Mouse (Mus musculus) CH12.LX (cell line): ENCODE results near the gene Syne3. TPM values are rescaled to one million over a fixed set of nuclear protein-coding genes. Genes with fewer than 3 reads are reported as not detected.

Experiments used
- DNase-seq: peaks from one replicate; pipeline ENCODE4 v3.0.0-alpha.2; 2013; ENCODE audit errors: extremely low read depth
- H3K27ac ChIP-seq: 2 replicates; pipeline ENCODE4 v1.5.1; 2012; ENCODE audit warnings: low read depth, mild to moderate bottlenecking, control low read depth, moderate library complexity; ENCODE audit not compliant: insufficient read depth
- H3K27me3 ChIP-seq: replicated peaks from 2 replicates; pipeline ENCODE3; 2012; ENCODE audit warnings: inconsistent platforms
- H3K36me3 ChIP-seq, 2 experiments: replicated peaks in 1 of 2; 2 replicates each; pipeline versions ENCODE3 to v1.6.1; 2012; ENCODE audit warnings: inconsistent platforms in 1 of 2, low read length in 1 of 2, mild to moderate bottlenecking in 1 of 2, mixed read lengths in 1 of 2, moderate library complexity in 1 of 2; ENCODE audit not compliant: control insufficient read depth in 1 of 2, insufficient read depth in 1 of 2
- H3K4me1 ChIP-seq, 2 experiments: 2 replicates each; pipeline ENCODE4 v1.6.1; 2012; ENCODE audit warnings: inconsistent platforms in 1 of 2, moderate library complexity in 1 of 2; ENCODE audit not compliant: insufficient read depth in 2 of 2, control insufficient read depth in 1 of 2
- H3K4me2 ChIP-seq: 2 replicates; pipeline ENCODE4 v1.6.1; 2012; ENCODE audit warnings: low read depth, mild to moderate bottlenecking, control low read depth; ENCODE audit not compliant: poor library complexity, insufficient read depth, severe bottlenecking
- H3K4me3 ChIP-seq, 3 experiments: fragments of 150-350 bp in 1 of 3; sonication (generic) in 1 of 3; replicated peaks in 1 of 3; 2 replicates each; pipeline versions ENCODE3 to v1.5.1; 2011 to 2012; ENCODE audit warnings: low read depth in 2 of 3, low read length in 2 of 3, mild to moderate bottlenecking in 2 of 3, moderate library complexity in 2 of 3, control low read depth in 1 of 3, improper control_type of control experiment in 1 of 3, inconsistent platforms in 1 of 3, mixed read lengths in 1 of 3; ENCODE audit not compliant: poor library complexity in 1 of 3
- H3K79me2 ChIP-seq: replicated peaks from 2 replicates; pipeline ENCODE4 v1.6.1; 2012; ENCODE audit warnings: mild to moderate bottlenecking, moderate library complexity; ENCODE audit not compliant: control insufficient read depth, poor library complexity, insufficient read depth, severe bottlenecking; ENCODE audit errors: extremely low read depth
- H3K9ac ChIP-seq: 2 replicates; pipeline ENCODE4 v1.6.1; 2012; ENCODE audit warnings: low read depth, mild to moderate bottlenecking, control low read depth, moderate library complexity; ENCODE audit not compliant: insufficient read depth
- H3K9me3 ChIP-seq: replicated peaks from 2 replicates; pipeline ENCODE3; 2012; ENCODE audit warnings: low read length, inconsistent platforms, mixed read lengths
- CHD2 ChIP-seq: IDR thresholded peaks from 2 replicates; pipeline ENCODE4 v1.6.1; 2011; ENCODE audit warnings: low read length, improper control_type of control experiment
- ELF1 ChIP-seq: IDR thresholded peaks from 2 replicates; pipeline ENCODE4 v1.6.1; 2014; ENCODE audit warnings: low read depth, mild to moderate bottlenecking, inconsistent platforms, low read length, improper control_type of control experiment
- EP300 ChIP-seq: IDR thresholded peaks from 2 replicates; pipeline ENCODE4 v1.6.1; 2011; ENCODE audit warnings: low read length, improper control_type of control experiment
- GABPA ChIP-seq: IDR thresholded peaks from 2 replicates; pipeline ENCODE4 v1.6.1; 2012; ENCODE audit warnings: low read depth, low read length, improper control_type of control experiment, inconsistent platforms; ENCODE audit not compliant: insufficient replicate concordance
- HCFC1 ChIP-seq: IDR thresholded peaks from 2 replicates; pipeline ENCODE4 v1.6.1; 2012; ENCODE audit warnings: low read depth, mild to moderate bottlenecking, inconsistent platforms, low read length, improper control_type of control experiment
- IRF4 ChIP-seq: IDR thresholded peaks from 2 replicates; pipeline ENCODE4 v1.6.1; 2014; ENCODE audit warnings: low read depth, mild to moderate bottlenecking, inconsistent platforms, low read length, improper control_type of control experiment
- JUN ChIP-seq: IDR thresholded peaks from 2 replicates; pipeline ENCODE4 v1.6.1; 2011; ENCODE audit warnings: low read depth, mild to moderate bottlenecking, low read length, improper control_type of control experiment, moderate library complexity; ENCODE audit not compliant: insufficient read depth
- KAT2A ChIP-seq: IDR thresholded peaks from 2 replicates; pipeline ENCODE4 v1.6.1; 2012; ENCODE audit warnings: low read length, improper control_type of control experiment, inconsistent platforms; ENCODE audit not compliant: insufficient replicate concordance
- MAZ ChIP-seq: IDR thresholded peaks from 2 replicates; pipeline ENCODE4 v1.6.1; 2012; ENCODE audit warnings: low read depth, mild to moderate bottlenecking, inconsistent platforms, low read length, improper control_type of control experiment, moderate library complexity
- MEF2A ChIP-seq: IDR thresholded peaks from 2 replicates; pipeline ENCODE4 v1.6.1; 2014; ENCODE audit warnings: low read depth, mild to moderate bottlenecking, inconsistent platforms, low read length, improper control_type of control experiment, borderline replicate concordance
- NRF1 ChIP-seq: IDR thresholded peaks from 2 replicates; pipeline ENCODE4 v1.6.1; 2014; ENCODE audit warnings: low read depth, mild to moderate bottlenecking, inconsistent platforms, low read length, improper control_type of control experiment, moderate library complexity
- POLR2A ChIP-seq: IDR thresholded peaks from 2 replicates; pipeline ENCODE4 v1.6.1; 2011; ENCODE audit warnings: low read depth, mild to moderate bottlenecking, improper control_type of control experiment, low read length
- POLR2AphosphoS2 ChIP-seq: IDR thresholded peaks from 2 replicates; pipeline ENCODE4 v1.6.1; 2011; ENCODE audit warnings: low read depth, low read length, improper control_type of control experiment
- RCOR1 ChIP-seq: conservative IDR thresholded peaks from 2 replicates; pipeline ENCODE4 v1.6.1; 2012; ENCODE audit warnings: low read depth, mild to moderate bottlenecking, inconsistent platforms, low read length, improper control_type of control experiment
- TCF12 ChIP-seq: IDR thresholded peaks from 2 replicates; pipeline ENCODE4 v1.6.1; 2014; ENCODE audit warnings: low read depth, mild to moderate bottlenecking, inconsistent platforms, low read length, improper control_type of control experiment
- USF1 ChIP-seq: IDR thresholded peaks from 2 replicates; pipeline ENCODE4 v1.6.1; 2014; ENCODE audit warnings: low read depth, mild to moderate bottlenecking, inconsistent platforms, low read length, improper control_type of control experiment
- USF2 ChIP-seq: conservative IDR thresholded peaks from 2 replicates; pipeline ENCODE4 v1.6.1; 2011; ENCODE audit warnings: low read depth, low read length, improper control_type of control experiment
- ZKSCAN1 ChIP-seq: IDR thresholded peaks from 2 replicates; pipeline ENCODE4 v1.6.1; 2012; ENCODE audit warnings: low read depth, inconsistent platforms, low read length, improper control_type of control experiment, borderline replicate concordance
- ZMIZ1 ChIP-seq: IDR thresholded peaks from 2 replicates; pipeline ENCODE4 v1.6.1; 2012; ENCODE audit warnings: low read depth, mild to moderate bottlenecking, inconsistent platforms, low read length, improper control_type of control experiment
- ZNF384 ChIP-seq: IDR thresholded peaks from 2 replicates; pipeline ENCODE4 v1.6.1; 2012; ENCODE audit warnings: low read depth, low read length, improper control_type of control experiment, inconsistent platforms
- dilution Hi-C: fragments of 300-500 bp; cut with MboI; formaldehyde crosslinking; loops from 2 replicates; pipeline ENCODE4 v1.14.3; 2020; ENCODE audit warnings: low sequenced_read_pairs; ENCODE audit not compliant: extremely low pct_unique_long_range_greater_than_20kb, extremely low pct_ligation_motif_present
- in situ Hi-C: fragments of 300-500 bp; cut with MboI; formaldehyde crosslinking; loops from 3 replicates; pipeline ENCODE4 v1.14.3; 2019; ENCODE audit warnings: low sequenced_read_pairs, low pct_ligation_motif_present, low pct_unique_long_range_greater_than_20kb, mixed read lengths
- polyA plus RNA-seq: library from polyadenylated mRNA; unstranded; fragments of >175 nt; gene quantifications from 2 replicates; pipeline ENCODE4 v1.2.1, GENCODE M21; 2012; ENCODE audit warnings: low read depth; ENCODE audit not compliant: insufficient read length
- total RNA-seq, 2 experiments: library from RNA; depleted of rRNA; stranded (reverse); fragments of 300-350 nt in 1 of 2; fragments of >200 nt in 1 of 2; gene quantifications; 2 replicates each; pipeline ENCODE4 v1.2.3; 2012 to 2014

Syne3 gene
- total and polyA plus RNA-seq, 3 experiments: 5.3 to 18.7 (median 7.3) TPM

GRCm38 (mm10) chr12:104923948-104924388, 85.6 kb downstream of the Syne3 start:
- dilution Hi-C loops: no loop called here
- in situ Hi-C loops: no loop called here
- H3K4me1 ChIP-seq: no peaks in the 10 kb centered on the region

GRCm38 (mm10) chr12:104922647-104923046, 87.0 kb downstream of the Syne3 start:
- dilution Hi-C loops: no loop called here
- in situ Hi-C loops: no loop called here
- Histone ChIP-seq H3K4me3 (no peak overlapping the region), H3K9ac (no peak overlapping the region), H3K27me3 (peaks cover 15% of the 10 kb centered on the region), H3K27ac (no peak overlapping the region), H3K36me3 (no peaks in the 10 kb centered on the region), H3K79me2 (no peaks in the 10 kb centered on the region), H3K4me2 (no peak overlapping the region), H3K9me3 (no peaks in the 10 kb centered on the region), H3K4me1 (peaks cover 0 to 4% of the 10 kb centered on the region in 2 experiments; a peak in 2 of 4 replicates)
- no peak for DNase-seq
- TF ChIP-seq USF2 (no peak), USF1 (no peak), ZKSCAN1 (no peak), NRF1 (no peak), MAZ (no peak), CHD2 (no peak), ELF1 (no peak), ZNF384 (no peak), POLR2AphosphoS2 (no peak), MEF2A (no peak), RCOR1 (no peak), ZMIZ1 (no peak), IRF4 (no peak), KAT2A (no peak), GABPA (no peak), JUN (no peak)

More at GRCm38 (mm10) chr12:104923948-104924388, 85.6 kb downstream of the Syne3 start:
- TF ChIP-seq TCF12 (no peak), POLR2A (no peak), ZKSCAN1 (no peak), USF2 (no peak), EP300 (no peak), HCFC1 (no peak), ELF1 (no peak)
- DNase-seq: no peak
- Histone ChIP-seq H3K9me3 (no peaks in the 10 kb centered on the region), H3K4me3 (no peak overlapping the region), H3K4me2 (no peak overlapping the region), H3K36me3 (peaks cover 0 to under 1% of the 10 kb centered on the region in 2 experiments), H3K27me3 (peaks cover 15% of the 10 kb centered on the region), H3K27ac (no peak overlapping the region), H3K9ac (no peak overlapping the region), H3K79me2 (no peaks in the 10 kb centered on the region)
